ENCODE assay signal across 18 mouse cellular contexts in genomic region chr1:90246800-90247199, GRCm38 (mm10). TPM values are rescaled to one million over a fixed set of nuclear protein-coding genes. Genes with fewer than 3 reads are reported as not detected.
DNase-seq lines count a peak whose midpoint lies in the region; ATAC-seq lines count a peak whose summit lies in the region.
"Had no signal": no experiment of that assay in that cellular context is flagged by ENCODE, and none has a peak within 500 bp of the region (broad histone marks: within the 10 kb centered on the region; RNA-seq: fewer than 3 reads in every experiment).

No protein-coding gene starts in this region.

- peak; percentile 71 for ATAC-seq in liver, embryonic 11.5 days (replicated peaks; ENCODE audit: low FRiP score)
- ATAC-seq in megakaryocyte-erythroid progenitor cell, adult 5-6 weeks (replicated peaks; ENCODE audit: low FRiP score, low TSS enrichment, poor library complexity, severe bottlenecking), result peak; percentile 50
- no peak for ATAC-seq in granulocyte monocyte progenitor cell, adult 5-6 weeks (replicated peaks; ENCODE audit: poor library complexity, severe bottlenecking)

- H3K4me2 ChIP-seq in liver, embryonic 11.5 days, result no peak overlapping the region
- H3K4me2 ChIP-seq: heart, embryonic 15.5 days; hindbrain, embryonic 13.5 days; kidney, embryonic 15.5 days; limb, embryonic 15.5 days had no signal

- no peaks in the 10 kb centered on the region for H3K36me3 ChIP-seq in heart, embryonic 10.5 days
- no peaks in the 10 kb centered on the region for H3K36me3 ChIP-seq in liver, embryonic 11.5 days (ENCODE audit: control insufficient read depth, insufficient read depth, low read length)
- H3K36me3 ChIP-seq: heart, embryonic 15.5 days; hindbrain, embryonic 13.5 days; kidney, embryonic 15.5 days; limb, embryonic 15.5 days had no signal

- peak; percentile 87 for DNase-seq in heart, embryonic 10.5 days (ENCODE audit: low spot score)
- DNase-seq in heart, adult 8-10 months (ENCODE audit: low spot score), result no peak
- peak; percentile 12 to 55 for DNase-seq in spleen, postnatal 36 days (ENCODE audit: low spot score in 2 of 2)
- no peak for DNase-seq in spleen, adult 12 weeks (ENCODE audit: low spot score)
- no peak for DNase-seq in liver, embryonic 11.5 days (ENCODE audit: low spot score)
- no peak for DNase-seq in lung, postnatal 25 days (ENCODE audit: low spot score)
- DNase-seq: cerebellum, adult 18-20 months; gastrocnemius, postnatal 25 days; lung, postnatal 14 days; midbrain, embryonic 14.5 days; thymus, postnatal 36 days had no signal

- H3K4me1 ChIP-seq in heart, embryonic 10.5 days, result peaks cover 71% of the 10 kb centered on the region
- peaks cover 41% of the 10 kb centered on the region for H3K4me1 ChIP-seq in liver, embryonic 11.5 days (replicated peaks; ENCODE audit: control insufficient read depth, insufficient read depth, low read length)
- H3K4me1 ChIP-seq: heart, embryonic 15.5 days had no signal

- H3K27me3 ChIP-seq in heart, embryonic 10.5 days (ENCODE audit: insufficient read depth, poor library complexity, severe bottlenecking), result peaks cover 5% of the 10 kb centered on the region; the same call in 1 of the 2 replicates
- 0 out of 2 replicates have a peak, but pooled peaks cover 3% of the 10 kb centered on the region for H3K27me3 ChIP-seq in liver, embryonic 11.5 days (replicated peaks; ENCODE audit: control insufficient read depth, insufficient read depth, low read length)
- H3K27me3 ChIP-seq: CH12.LX; kidney, embryonic 15.5 days; limb, embryonic 15.5 days had no signal

- H3K27ac ChIP-seq in heart, embryonic 10.5 days, result peak overlapping the region; percentile 80
- peak overlapping the region; percentile 71 for H3K27ac ChIP-seq in liver, embryonic 11.5 days (ENCODE audit: low read depth, low read length)
- H3K27ac ChIP-seq: heart, embryonic 15.5 days; hindbrain, embryonic 13.5 days; kidney, embryonic 15.5 days; limb, embryonic 15.5 days had no signal

- WGBS in heart, embryonic 10.5 days, result 38% methylated on average over 1 of the region's 1 CpGs
- 23% methylated on average over 1 of the region's 1 CpGs for WGBS in liver, embryonic 11.5 days

- no peak overlapping the region for H3K4me3 ChIP-seq in heart, embryonic 10.5 days
- H3K4me3 ChIP-seq in liver, embryonic 11.5 days (ENCODE audit: low read depth, low read length), result no peak overlapping the region
- H3K4me3 ChIP-seq: heart, embryonic 15.5 days; hindbrain, embryonic 13.5 days; kidney, embryonic 15.5 days; limb, embryonic 15.5 days had no signal

- H3K9me3 ChIP-seq in heart, embryonic 10.5 days, result no peaks in the 10 kb centered on the region
- H3K9me3 ChIP-seq in liver, embryonic 11.5 days (ENCODE audit: control insufficient read depth, low read length), result no peaks in the 10 kb centered on the region
- H3K9me3 ChIP-seq: heart, embryonic 15.5 days; hindbrain, embryonic 13.5 days; kidney, embryonic 15.5 days; limb, embryonic 15.5 days had no signal

- no peak overlapping the region; the same call in 1 of the 2 replicates for H3K9ac ChIP-seq in liver, embryonic 11.5 days (ENCODE audit: low read depth, low read length)
- H3K9ac ChIP-seq: heart, embryonic 15.5 days; hindbrain, embryonic 13.5 days; kidney, embryonic 15.5 days; limb, embryonic 15.5 days had no signal

RNA-seq across cellular contexts. Expression of gene Ackr3, which starts 43.0 kb away (rescaled TPM):
- 24.7 and 25.5 TPM in 2 replicates for polyA plus RNA-seq in heart, embryonic 10.5 days (2016; fragmentation: Nextera tagmentation; extraction: Ambion mirVana)
- total RNA-seq in heart, adult 8-10 months (2022), result 10 to 100 TPM; 46.3 to 71.9 (median 54.9) TPM
- polyA plus RNA-seq in liver, embryonic 11.5 days (2014; fragmentation: Nextera tagmentation; extraction: Ambion mirVana), result 22.3 and 22.8 TPM in 2 replicates
- not detected in 2 replicates for total RNA-seq in megakaryocyte-erythroid progenitor cell, adult 5-6 weeks (2014; fragmentation: Nextera tagmentation)
- not detected in 2 replicates for total RNA-seq in megakaryocyte-erythroid progenitor cell, adult 5-6 weeks (2017)
- not detected in 2 replicates for total RNA-seq in granulocyte monocyte progenitor cell, adult 5-6 weeks (2014; fragmentation: Nextera tagmentation)
- total RNA-seq in granulocyte monocyte progenitor cell, adult 5-6 weeks (2017), result not detected in 2 replicates

Comparison
In these comparisons a context has a peak if more than half of its experiments do, and no peak if none do; other contexts are left out.
1. DNase-seq: peak in heart, embryonic 10.5 days (single experiment) and spleen, postnatal 36 days (2 of 2); none in heart, adult 8-10 months (single experiment), spleen, adult 12 weeks (single experiment), liver, embryonic 11.5 days (single experiment) and lung, postnatal 25 days (single experiment).
2. RNA of gene Ackr3, which starts 43.0 kb away (total RNA-seq): 46.3 to 71.9 TPM in heart, adult 8-10 months; not detected in megakaryocyte-erythroid progenitor cell, adult 5-6 weeks and not detected in granulocyte monocyte progenitor cell, adult 5-6 weeks; every median in the first group is over 10 times any median in the second.